Mouse (Mus musculus): ENCODE data around the gene Gm49378. TPM values are rescaled to one million over a fixed set of nuclear protein-coding genes. Genes with fewer than 3 reads are reported as not detected.

Gm49378 gene
- 1.9 to 2.0 TPM in 2 of 3 replicates, not detected in the other for total RNA-seq (2017)

- ATAC-seq (replicated peaks; ENCODE audit: insufficient number of reproducible peaks, low FRiP score, low TSS enrichment, poor library complexity, severe bottlenecking), result no peak
Measured at GRCm38 (mm10) chr14:55637795-55638194, at the start of gene Gm49378. TSS of gene Gm49378 (minus strand) at chr14:55637895.

- no peak for ATAC-seq (replicated peaks; ENCODE audit: insufficient number of reproducible peaks, low FRiP score, low TSS enrichment, poor library complexity, severe bottlenecking)
Measured at GRCm38 (mm10) chr14:55682118-55682493, 44.4 kb upstream of the Gm49378 start.

GRCm38 (mm10) chr14:55681160-55682117 lies 43.7 kb upstream of the Gm49378 start, which contains the start of gene Tinf2:
TSS of gene Tinf2 (minus strand) at chr14:55681820.
- ATAC-seq (replicated peaks; ENCODE audit: insufficient number of reproducible peaks, low FRiP score, low TSS enrichment, poor library complexity, severe bottlenecking), result peak; percentile 90

- no peak for ATAC-seq (replicated peaks; ENCODE audit: insufficient number of reproducible peaks, low FRiP score, low TSS enrichment, poor library complexity, severe bottlenecking)
Measured at GRCm38 (mm10) chr14:55677615-55678014, 39.9 kb upstream of the Gm49378 start.

- no peak for ATAC-seq (replicated peaks; ENCODE audit: insufficient number of reproducible peaks, low FRiP score, low TSS enrichment, poor library complexity, severe bottlenecking)
Measured at GRCm38 (mm10) chr14:55672741-55673060, 35.0 kb upstream of the Gm49378 start.

- peak; percentile 100 for ATAC-seq (replicated peaks; ENCODE audit: insufficient number of reproducible peaks, low FRiP score, low TSS enrichment, poor library complexity, severe bottlenecking)
Measured at GRCm38 (mm10) chr14:55671833-55672740, 34.4 kb upstream of the Gm49378 start, which contains the start of the genes Gmpr2 and Nedd8. TSS of gene Gmpr2 (plus strand) at chr14:55671941. TSS of gene Nedd8 (minus strand) at chr14:55672124.

GRCm38 (mm10) chr14:55671486-55671832 lies 33.8 kb upstream of the Gm49378 start:
- peak; percentile 10; the same call in 1 of the 2 replicates for ATAC-seq (replicated peaks; ENCODE audit: insufficient number of reproducible peaks, low FRiP score, low TSS enrichment, poor library complexity, severe bottlenecking)

- ATAC-seq (replicated peaks; ENCODE audit: insufficient number of reproducible peaks, low FRiP score, low TSS enrichment, poor library complexity, severe bottlenecking), result no peak
Measured at GRCm38 (mm10) chr14:55660636-55661035, 22.9 kb upstream of the Gm49378 start.

GRCm38 (mm10) chr14:55659960-55660573 lies 22.4 kb upstream of the Gm49378 start, which contains the start of gene Mdp1:
TSS of gene Mdp1 (minus strand) at chr14:55660508.
- ATAC-seq (replicated peaks; ENCODE audit: insufficient number of reproducible peaks, low FRiP score, low TSS enrichment, poor library complexity, severe bottlenecking), result peak; percentile 95

- ATAC-seq (replicated peaks; ENCODE audit: insufficient number of reproducible peaks, low FRiP score, low TSS enrichment, poor library complexity, severe bottlenecking), result no peak
Measured at GRCm38 (mm10) chr14:55658011-55658410, 20.3 kb upstream of the Gm49378 start.

- no peak for ATAC-seq (replicated peaks; ENCODE audit: insufficient number of reproducible peaks, low FRiP score, low TSS enrichment, poor library complexity, severe bottlenecking)
Measured at GRCm38 (mm10) chr14:55656935-55657334, 19.2 kb upstream of the Gm49378 start.

- no peak for ATAC-seq (replicated peaks; ENCODE audit: insufficient number of reproducible peaks, low FRiP score, low TSS enrichment, poor library complexity, severe bottlenecking)
Measured at GRCm38 (mm10) chr14:55651528-55651927, 13.8 kb upstream of the Gm49378 start.

GRCm38 (mm10) chr14:55649884-55650283 lies 12.2 kb upstream of the Gm49378 start, which contains the start of gene Tssk4:
TSS of gene Tssk4 (plus strand) at chr14:55650184.
- ATAC-seq (replicated peaks; ENCODE audit: insufficient number of reproducible peaks, low FRiP score, low TSS enrichment, poor library complexity, severe bottlenecking), result no peak

GRCm38 (mm10) chr14:55644261-55644888 lies 6.7 kb upstream of the Gm49378 start:
- no peak for ATAC-seq (replicated peaks; ENCODE audit: insufficient number of reproducible peaks, low FRiP score, low TSS enrichment, poor library complexity, severe bottlenecking)

GRCm38 (mm10) chr14:55643060-55643907 lies 5.6 kb upstream of the Gm49378 start, which contains the start of gene Tm9sf1:
TSS of gene Tm9sf1 (minus strand) at chr14:55643806.
- peak; percentile 78 for ATAC-seq (replicated peaks; ENCODE audit: insufficient number of reproducible peaks, low FRiP score, low TSS enrichment, poor library complexity, severe bottlenecking)

GRCm38 (mm10) chr14:55642679-55643059 lies 5.0 kb upstream of the Gm49378 start:
- ATAC-seq (replicated peaks; ENCODE audit: insufficient number of reproducible peaks, low FRiP score, low TSS enrichment, poor library complexity, severe bottlenecking), result no peak

GRCm38 (mm10) chr14:55641291-55641690 lies 3.6 kb upstream of the Gm49378 start:
- ATAC-seq (replicated peaks; ENCODE audit: insufficient number of reproducible peaks, low FRiP score, low TSS enrichment, poor library complexity, severe bottlenecking), result no peak
